Mouse (Mus musculus): ENCODE data around the gene Ms4a4c. TPM values are rescaled to one million over a fixed set of nuclear protein-coding genes. Genes with fewer than 3 reads are reported as not detected.

Gene Ms4a4c
- 1.1 and 1.4 TPM in 2 replicates for polyA plus RNA-seq (2015; fragmentation: Nextera tagmentation; extraction: Ambion mirVana)

GRCm38 (mm10) chr19:11404527-11404926 is at the start of gene Ms4a4c:
Gene Ms4a4c (plus strand): TSS chr19:11404770.
- 68% methylated on average over 3 of the region's 3 CpGs for WGBS
- ATAC-seq (replicated peaks; ENCODE audit: insufficient number of reproducible peaks, insufficient read depth, low FRiP score, low read depth), result no peak

GRCm38 (mm10) chr19:11355730-11356129 is 48.8 kb upstream of the Ms4a4c start:
- no peaks in the 10 kb centered on the region for H3K27me3 ChIP-seq
- H3K36me3 ChIP-seq, result no peaks in the 10 kb centered on the region
- no peak overlapping the region for H3K4me3 ChIP-seq
- H3K4me2 ChIP-seq, result no peak overlapping the region
- no peak for ATAC-seq (replicated peaks; ENCODE audit: insufficient number of reproducible peaks, insufficient read depth, low FRiP score, low read depth)
- no peaks in the 10 kb centered on the region for H3K4me1 ChIP-seq (replicated peaks)
- H3K27ac ChIP-seq, result no peak overlapping the region
- 72% methylated on average over 7 of the region's 7 CpGs for WGBS
- H3K9me3 ChIP-seq (replicated peaks), result no peaks in the 10 kb centered on the region
- no peak overlapping the region for H3K9ac ChIP-seq

More at GRCm38 (mm10) chr19:11404527-11404926, at the start of gene Ms4a4c:
- Histone ChIP-seq H3K4me3 (no peak within 1 kb of the TSS), H3K4me2 (no peak within 1 kb of the TSS), H3K9ac (no peak within 1 kb of the TSS), H3K9me3 (replicated peaks) (no peaks in the 10 kb centered on the region), H3K27ac (no peak within 1 kb of the TSS), H3K4me1 (replicated peaks) (no peaks in the 10 kb centered on the region), H3K36me3 (no peaks in the 10 kb centered on the region), H3K27me3 (no peaks in the 10 kb centered on the region)

- 49% methylated on average over 3 of the region's 3 CpGs for WGBS
- Histone ChIP-seq H3K4me3 (no peak overlapping the region), H3K4me2 (no peak overlapping the region), H3K9ac (no peak overlapping the region), H3K9me3 (replicated peaks) (no peaks in the 10 kb centered on the region), H3K27me3 (no peaks in the 10 kb centered on the region), H3K36me3 (no peaks in the 10 kb centered on the region), H3K27ac (no peak overlapping the region), H3K4me1 (replicated peaks) (no peaks in the 10 kb centered on the region)
- ATAC-seq (replicated peaks; ENCODE audit: insufficient number of reproducible peaks, insufficient read depth, low FRiP score, low read depth), result no peak
Measured at GRCm38 (mm10) chr19:11360106-11360505, 44.5 kb upstream of the Ms4a4c start.

GRCm38 (mm10) chr19:11362002-11362401 is 42.6 kb upstream of the Ms4a4c start:
- no peak for ATAC-seq (replicated peaks; ENCODE audit: insufficient number of reproducible peaks, insufficient read depth, low FRiP score, low read depth)
- no peaks in the 10 kb centered on the region for H3K36me3 ChIP-seq
- no peak overlapping the region for H3K4me2 ChIP-seq
- no peaks in the 10 kb centered on the region for H3K27me3 ChIP-seq
- no peak overlapping the region for H3K4me3 ChIP-seq
- no peak overlapping the region for H3K9ac ChIP-seq
- H3K9me3 ChIP-seq (replicated peaks), result no peaks in the 10 kb centered on the region
- H3K27ac ChIP-seq, result no peak overlapping the region
- H3K4me1 ChIP-seq (replicated peaks), result no peaks in the 10 kb centered on the region

- no peak overlapping the region for H3K4me2 ChIP-seq
- H3K36me3 ChIP-seq, result no peaks in the 10 kb centered on the region
- no peak for ATAC-seq (replicated peaks; ENCODE audit: insufficient number of reproducible peaks, insufficient read depth, low FRiP score, low read depth)
- no peaks in the 10 kb centered on the region for H3K9me3 ChIP-seq (replicated peaks)
- H3K27me3 ChIP-seq, result no peaks in the 10 kb centered on the region
- 54% methylated on average over 3 of the region's 3 CpGs for WGBS
- H3K4me3 ChIP-seq, result no peak overlapping the region
- no peak overlapping the region for H3K27ac ChIP-seq
- no peaks in the 10 kb centered on the region for H3K4me1 ChIP-seq (replicated peaks)
- H3K9ac ChIP-seq, result no peak overlapping the region
Measured at GRCm38 (mm10) chr19:11368310-11368709, 36.3 kb upstream of the Ms4a4c start.

GRCm38 (mm10) chr19:11371181-11371580 is 33.4 kb upstream of the Ms4a4c start:
- no peak for ATAC-seq (replicated peaks; ENCODE audit: insufficient number of reproducible peaks, insufficient read depth, low FRiP score, low read depth)
- no peak overlapping the region for H3K9ac ChIP-seq
- no peak overlapping the region for H3K27ac ChIP-seq
- H3K27me3 ChIP-seq, result no peaks in the 10 kb centered on the region
- no peaks in the 10 kb centered on the region for H3K9me3 ChIP-seq (replicated peaks)
- H3K4me2 ChIP-seq, result no peak overlapping the region
- H3K4me3 ChIP-seq, result no peak overlapping the region
- H3K4me1 ChIP-seq (replicated peaks), result no peaks in the 10 kb centered on the region
- no peaks in the 10 kb centered on the region for H3K36me3 ChIP-seq

- no peak for ATAC-seq (replicated peaks; ENCODE audit: insufficient number of reproducible peaks, insufficient read depth, low FRiP score, low read depth)
- Histone ChIP-seq H3K4me1 (replicated peaks) (no peaks in the 10 kb centered on the region), H3K27me3 (no peaks in the 10 kb centered on the region), H3K36me3 (no peaks in the 10 kb centered on the region), H3K27ac (no peak within 1 kb of the TSS), H3K9ac (no peak within 1 kb of the TSS), H3K9me3 (replicated peaks) (no peaks in the 10 kb centered on the region), H3K4me3 (no peak within 1 kb of the TSS), H3K4me2 (no peak within 1 kb of the TSS)
- 72% methylated on average over 2 of the region's 2 CpGs for WGBS
Measured at GRCm38 (mm10) chr19:11375273-11375672, 29.3 kb upstream of the Ms4a4c start, which contains the start of gene Ms4a4a. Gene Ms4a4a (plus strand): TSS chr19:11375523.

GRCm38 (mm10) chr19:11376399-11376798 is 28.2 kb upstream of the Ms4a4c start:
- H3K4me3 ChIP-seq, result no peak overlapping the region
- H3K9me3 ChIP-seq (replicated peaks), result no peaks in the 10 kb centered on the region
- H3K9ac ChIP-seq, result no peak overlapping the region
- no peak for ATAC-seq (replicated peaks; ENCODE audit: insufficient number of reproducible peaks, insufficient read depth, low FRiP score, low read depth)
- no peaks in the 10 kb centered on the region for H3K27me3 ChIP-seq
- H3K4me1 ChIP-seq (replicated peaks), result no peaks in the 10 kb centered on the region
- no peaks in the 10 kb centered on the region for H3K36me3 ChIP-seq
- no peak overlapping the region for H3K27ac ChIP-seq
- no peak overlapping the region for H3K4me2 ChIP-seq
- WGBS, result 68% methylated on average over 2 of the region's 2 CpGs

- Histone ChIP-seq H3K4me3 (no peak overlapping the region), H3K4me1 (replicated peaks) (no peaks in the 10 kb centered on the region), H3K9ac (no peak overlapping the region), H3K4me2 (no peak overlapping the region), H3K27ac (no peak overlapping the region), H3K27me3 (no peaks in the 10 kb centered on the region), H3K9me3 (replicated peaks) (no peaks in the 10 kb centered on the region), H3K36me3 (no peaks in the 10 kb centered on the region)
- WGBS, result 74% methylated on average over 2 of the region's 2 CpGs
- ATAC-seq (replicated peaks; ENCODE audit: insufficient number of reproducible peaks, insufficient read depth, low FRiP score, low read depth), result no peak
Measured at GRCm38 (mm10) chr19:11387109-11387508, 17.5 kb upstream of the Ms4a4c start.

GRCm38 (mm10) chr19:11387685-11388084 is 16.9 kb upstream of the Ms4a4c start:
- Histone ChIP-seq H3K4me1 (replicated peaks) (no peaks in the 10 kb centered on the region), H3K9ac (no peak overlapping the region), H3K27ac (no peak overlapping the region), H3K4me2 (no peak overlapping the region), H3K4me3 (no peak overlapping the region), H3K27me3 (no peaks in the 10 kb centered on the region), H3K36me3 (no peaks in the 10 kb centered on the region), H3K9me3 (replicated peaks) (no peaks in the 10 kb centered on the region)
- WGBS, result 62% methylated on average over 4 of the region's 4 CpGs
- ATAC-seq (replicated peaks; ENCODE audit: insufficient number of reproducible peaks, insufficient read depth, low FRiP score, low read depth), result no peak

GRCm38 (mm10) chr19:11388949-11389348 is 15.6 kb upstream of the Ms4a4c start:
- no peaks in the 10 kb centered on the region for H3K9me3 ChIP-seq (replicated peaks)
- 63% methylated on average over 2 of the region's 2 CpGs for WGBS

GRCm38 (mm10) chr19:11395769-11396168 is 8.8 kb upstream of the Ms4a4c start:
- Histone ChIP-seq H3K4me3 (no peak overlapping the region), H3K4me1 (replicated peaks) (no peaks in the 10 kb centered on the region), H3K27ac (no peak overlapping the region), H3K36me3 (no peaks in the 10 kb centered on the region), H3K27me3 (no peaks in the 10 kb centered on the region), H3K9ac (no peak overlapping the region), H3K4me2 (no peak overlapping the region), H3K9me3 (replicated peaks) (no peaks in the 10 kb centered on the region)
- ATAC-seq (replicated peaks; ENCODE audit: insufficient number of reproducible peaks, insufficient read depth, low FRiP score, low read depth), result no peak

More at GRCm38 (mm10) chr19:11388949-11389348, 15.6 kb upstream of the Ms4a4c start:
- H3K4me1 ChIP-seq (replicated peaks), result no peaks in the 10 kb centered on the region
- H3K4me2 ChIP-seq, result no peak overlapping the region
- no peaks in the 10 kb centered on the region for H3K27me3 ChIP-seq
- no peaks in the 10 kb centered on the region for H3K36me3 ChIP-seq
- no peak overlapping the region for H3K27ac ChIP-seq
- H3K4me3 ChIP-seq, result no peak overlapping the region
- no peak for ATAC-seq (replicated peaks; ENCODE audit: insufficient number of reproducible peaks, insufficient read depth, low FRiP score, low read depth)
- H3K9ac ChIP-seq, result no peak overlapping the region

Data from heart, embryonic 15.5 days (tissue).